Mouse (Mus musculus) heart, postnatal 0 days (tissue): ENCODE data around the gene Adrb1.

Experiments
- CTCF ChIP-seq: IDR thresholded peaks from 2 replicates; pipeline ENCODE4 v1.5.1; 2016; ENCODE audit warnings: antibody characterized with exemption, control low read depth, low read depth
- EP300 ChIP-seq: IDR thresholded peaks from 2 replicates; pipeline ENCODE4 v1.6.1; 2016; ENCODE audit warnings: antibody characterized with exemption, low read depth

GRCm38 (mm10) chr19:56686218-56686617 is 35.8 kb upstream of the Adrb1 start:
- TF ChIP-seq CTCF, result no peak
- no peak for TF ChIP-seq EP300
